Mouse (Mus musculus) limb, embryonic 10.5 days (tissue): ENCODE data around the gene Cenpn. TPM values are rescaled to one million over a fixed set of nuclear protein-coding genes. Genes with fewer than 3 reads are reported as not detected.
A peak's percentile ranks its signal among the peaks of the same experiment; 100 is the strongest.

Source experiments
- DNase-seq: peaks from one replicate; pipeline ENCODE4 v3.0.0-alpha.2; 2017; ENCODE audit warnings: low spot score
- H3K27ac ChIP-seq: fragments of 300-500 bp; sonication (generic); 2 replicates; pipeline ENCODE4 v1.5.1; 2016; ENCODE audit warnings: mild to moderate bottlenecking
- H3K27me3 ChIP-seq: fragments of 300-500 bp; sonication (generic); 2 replicates; pipeline ENCODE4 v1.6.1; 2016; ENCODE audit warnings: low read depth, mild to moderate bottlenecking; ENCODE audit not compliant: poor library complexity, severe bottlenecking
- H3K36me3 ChIP-seq: fragments of 300-500 bp; sonication (generic); 2 replicates; pipeline ENCODE4 v1.6.1; 2016; ENCODE audit warnings: mild to moderate bottlenecking, moderate library complexity
- H3K4me1 ChIP-seq: fragments of 300-500 bp; sonication (generic); 2 replicates; pipeline ENCODE4 v1.6.1; 2016
- H3K4me3 ChIP-seq: fragments of 300-500 bp; sonication (generic); 2 replicates; pipeline ENCODE4 v1.5.1; 2016; ENCODE audit warnings: mild to moderate bottlenecking, moderate library complexity
- H3K9me3 ChIP-seq: fragments of 300-500 bp; sonication (generic); replicated peaks from 2 replicates; pipeline ENCODE4 v1.6.1; 2016; ENCODE audit warnings: mild to moderate bottlenecking
- WGBS: fragments of 180-500 bp; shearing (Covaris S2); methylation state at CpG from one replicate; pipeline ENCODE4 v1.1.7; 2016; 5-methylcytosine and 5-hydroxymethylcytosine counted together
- polyA plus RNA-seq: library from polyadenylated mRNA; unstranded; fragments of >200 nt; fragmentation: Nextera tagmentation; extraction: Ambion mirVana; gene quantifications from 2 replicates; pipeline ENCODE4 v1.2.1, GENCODE M21; 2016

Cenpn gene
- polyA plus RNA-seq, 1 experiment from 2014 or later, result 62.6 TPM

- Histone ChIP-seq H3K4me1 (no peaks in the 10 kb centered on the region), H3K27me3 (no peaks in the 10 kb centered on the region), H3K4me3 (no peak overlapping the region), H3K9me3 (no peaks in the 10 kb centered on the region; the same call in 1 of the 2 replicates), H3K36me3 (peaks cover 39% of the 10 kb centered on the region), H3K27ac (no peak overlapping the region)
- DNase-seq, result no peak
- WGBS, result 94% methylated on average over 4 of the region's 4 CpGs
Measured at GRCm38 (mm10) chr8:116905252-116905651, 16.3 kb upstream of the Cenpn start.

- no peak for DNase-seq
- Histone ChIP-seq H3K27me3 (no peaks in the 10 kb centered on the region), H3K27ac (no peak overlapping the region), H3K9me3 (no peaks in the 10 kb centered on the region; the same call in 1 of the 2 replicates), H3K4me1 (no peaks in the 10 kb centered on the region), H3K36me3 (peaks cover 45% of the 10 kb centered on the region), H3K4me3 (no peak overlapping the region)
- 96% methylated on average over 4 of the region's 4 CpGs for WGBS
Measured at GRCm38 (mm10) chr8:116905836-116906235, 15.7 kb upstream of the Cenpn start.

GRCm38 (mm10) chr8:116921005-116921336, 559 bp upstream of the Cenpn start:
- peak overlapping the region; percentile 96 for H3K27ac ChIP-seq
- H3K4me3 ChIP-seq, result peak overlapping the region; percentile 80
- H3K9me3 ChIP-seq, result no peaks in the 10 kb centered on the region
- peaks cover 40% of the 10 kb centered on the region for H3K36me3 ChIP-seq
- no peak for DNase-seq
- H3K4me1 ChIP-seq, result peaks cover 15% of the 10 kb centered on the region
- under 1% methylated on average over 22 of the region's 22 CpGs for WGBS
- no peaks in the 10 kb centered on the region for H3K27me3 ChIP-seq

- 33% methylated on average over 17 of the region's 17 CpGs for WGBS
- Histone ChIP-seq H3K27ac (peak overlapping the region; percentile 96), H3K4me3 (peak overlapping the region; percentile 80), H3K27me3 (no peaks in the 10 kb centered on the region), H3K4me1 (peaks cover 15% of the 10 kb centered on the region), H3K36me3 (peaks cover 40% of the 10 kb centered on the region), H3K9me3 (no peaks in the 10 kb centered on the region)
- no peak for DNase-seq
Measured at GRCm38 (mm10) chr8:116922060-116922757, 679 bp downstream of the Cenpn start.

GRCm38 (mm10) chr8:116923526-116923925, 2.0 kb downstream of the Cenpn start:
- no peak overlapping the region for H3K27ac ChIP-seq
- no peak overlapping the region for H3K4me3 ChIP-seq
- DNase-seq, result no peak
- no peaks in the 10 kb centered on the region for H3K27me3 ChIP-seq
- H3K36me3 ChIP-seq, result peaks cover 51% of the 10 kb centered on the region
- H3K4me1 ChIP-seq, result peaks cover 15% of the 10 kb centered on the region
- 88% methylated on average over 8 of the region's 8 CpGs for WGBS
- H3K9me3 ChIP-seq, result no peaks in the 10 kb centered on the region

GRCm38 (mm10) chr8:116927880-116928279, 6.3 kb downstream of the Cenpn start:
- H3K9me3 ChIP-seq, result no peaks in the 10 kb centered on the region
- H3K36me3 ChIP-seq, result peaks cover 94% of the 10 kb centered on the region
- 89% methylated on average over 9 of the region's 9 CpGs for WGBS
- no peaks in the 10 kb centered on the region for H3K27me3 ChIP-seq
- peak; percentile 59 for DNase-seq
- H3K4me3 ChIP-seq, result no peak overlapping the region
- H3K4me1 ChIP-seq, result no peaks in the 10 kb centered on the region
- no peak overlapping the region for H3K27ac ChIP-seq

GRCm38 (mm10) chr8:116928588-116928987, 7.1 kb downstream of the Cenpn start:
- no peaks in the 10 kb centered on the region for H3K27me3 ChIP-seq
- no peaks in the 10 kb centered on the region for H3K4me1 ChIP-seq
- peaks cover 98% of the 10 kb centered on the region for H3K36me3 ChIP-seq
- WGBS, result 96% methylated on average over 5 of the region's 5 CpGs
- H3K4me3 ChIP-seq, result no peak overlapping the region
- no peaks in the 10 kb centered on the region for H3K9me3 ChIP-seq
- H3K27ac ChIP-seq, result no peak overlapping the region
- no peak for DNase-seq

GRCm38 (mm10) chr8:116934976-116935375, 13.4 kb downstream of the Cenpn start:
- H3K36me3 ChIP-seq, result peaks cover 90% of the 10 kb centered on the region

GRCm38 (mm10) chr8:116935506-116935905, 14.0 kb downstream of the Cenpn start:
- H3K4me1 ChIP-seq, result no peaks in the 10 kb centered on the region
- H3K36me3 ChIP-seq, result peaks cover 89% of the 10 kb centered on the region
- no peak for DNase-seq
- H3K27me3 ChIP-seq, result no peaks in the 10 kb centered on the region
- no peak overlapping the region for H3K4me3 ChIP-seq
- H3K27ac ChIP-seq, result no peak overlapping the region
- 86% methylated on average over 6 of the region's 6 CpGs for WGBS
- H3K9me3 ChIP-seq, result no peaks in the 10 kb centered on the region

More at GRCm38 (mm10) chr8:116934976-116935375, 13.4 kb downstream of the Cenpn start:
- Histone ChIP-seq H3K27me3 (no peaks in the 10 kb centered on the region), H3K4me1 (no peaks in the 10 kb centered on the region), H3K4me3 (no peak overlapping the region), H3K9me3 (no peaks in the 10 kb centered on the region), H3K27ac (no peak overlapping the region)
- WGBS, result 92% methylated on average over 4 of the region's 4 CpGs
- no peak for DNase-seq

- Histone ChIP-seq H3K4me1 (peaks cover 23% of the 10 kb centered on the region), H3K9me3 (no peaks in the 10 kb centered on the region), H3K27me3 (no peaks in the 10 kb centered on the region), H3K36me3 (peaks cover 31% of the 10 kb centered on the region), H3K4me3 (no peak overlapping the region), H3K27ac (no peak overlapping the region)
- WGBS, result 83% methylated on average over 12 of the region's 12 CpGs
- no peak for DNase-seq
Measured at GRCm38 (mm10) chr8:116942284-116943058, 20.9 kb downstream of the Cenpn start.

- Histone ChIP-seq H3K4me3 (peak within 1 kb of the TSS; percentile 96), H3K27ac (peak within 1 kb of the TSS; percentile 85), H3K9me3 (no peaks in the 10 kb centered on the region), H3K4me1 (peaks cover 23% of the 10 kb centered on the region), H3K36me3 (peaks cover 24% of the 10 kb centered on the region), H3K27me3 (no peaks in the 10 kb centered on the region)
- DNase-seq, result peak; percentile 93
- 1% methylated on average over 46 of the region's 46 CpGs for WGBS
Measured at GRCm38 (mm10) chr8:116943161-116943554, 21.6 kb downstream of the Cenpn start, which contains the start of gene Atmin. Gene Atmin, plus strand, starts transcription at chr8:116943393.

- peak overlapping the region; percentile 85 for H3K27ac ChIP-seq
- H3K4me1 ChIP-seq, result peaks cover 23% of the 10 kb centered on the region
- peak overlapping the region; percentile 96 for H3K4me3 ChIP-seq
- H3K36me3 ChIP-seq, result peaks cover 18% of the 10 kb centered on the region
- H3K27me3 ChIP-seq, result no peaks in the 10 kb centered on the region
- peak; percentile 51 for DNase-seq
- 2% methylated on average over 62 of the region's 62 CpGs for WGBS
- H3K9me3 ChIP-seq, result no peaks in the 10 kb centered on the region
Measured at GRCm38 (mm10) chr8:116943555-116944384, 22.2 kb downstream of the Cenpn start.

- peaks cover 23% of the 10 kb centered on the region for H3K4me1 ChIP-seq
- WGBS, result 22% methylated on average over 4 of the region's 4 CpGs
- no peak overlapping the region for H3K27ac ChIP-seq
- peaks cover 17% of the 10 kb centered on the region for H3K36me3 ChIP-seq
- peak overlapping the region; percentile 96 for H3K4me3 ChIP-seq
- no peak for DNase-seq
- H3K27me3 ChIP-seq, result no peaks in the 10 kb centered on the region
- H3K9me3 ChIP-seq, result no peaks in the 10 kb centered on the region
Measured at GRCm38 (mm10) chr8:116944385-116944696, 22.8 kb downstream of the Cenpn start.
